Comparison of ENCODE assay signal across 19 mouse cellular contexts in genomic region chr3:138649699-138650098, GRCm38 (mm10).
"Had no signal": no experiment of that assay in that cellular context is flagged by ENCODE, and none has a peak within 500 bp of the region (broad histone marks: within the 10 kb centered on the region; RNA-seq: fewer than 3 reads in every experiment).

No protein-coding gene starts in this region.

- DNase-seq: kidney, adult 2 months; kidney, postnatal 25 days; layer of hippocampus, adult 9-11 months; liver; lung, adult 18-20 months; lung, postnatal 10 days; lung, postnatal 4 days had no signal

- ATAC-seq: intestine, postnatal 0 days; liver, embryonic 12.5 days; midbrain, embryonic 16.5 days had no signal

- H3K9ac ChIP-seq: limb, embryonic 13.5 days; liver, embryonic 12.5 days; liver, embryonic 15.5 days; lung, embryonic 15.5 days; midbrain, embryonic 12.5 days had no signal

- H3K9me3 ChIP-seq: limb, embryonic 10.5 days; liver, embryonic 12.5 days; liver, embryonic 15.5 days; lung, embryonic 15.5 days had no signal

- H3K27me3 ChIP-seq: limb, embryonic 13.5 days; liver, embryonic 12.5 days; liver, embryonic 15.5 days; lung, embryonic 15.5 days; midbrain, embryonic 12.5 days had no signal

- H3K36me3 ChIP-seq: limb, embryonic 10.5 days; limb, embryonic 13.5 days; liver, embryonic 12.5 days; liver, embryonic 15.5 days; lung, embryonic 15.5 days; midbrain, embryonic 12.5 days had no signal

- H3K4me3 ChIP-seq: layer of hippocampus, adult 2 months; limb, embryonic 10.5 days; limb, embryonic 13.5 days; liver, embryonic 12.5 days; liver, embryonic 15.5 days; lung, embryonic 15.5 days; midbrain, embryonic 12.5 days; myocyte had no signal

- H3K4me2 ChIP-seq: limb, embryonic 13.5 days; liver, embryonic 12.5 days; liver, embryonic 15.5 days; lung, embryonic 15.5 days; midbrain, embryonic 12.5 days had no signal

- H3K27ac ChIP-seq: kidney, postnatal 0 days; layer of hippocampus, adult 2 months; limb, embryonic 10.5 days; limb, embryonic 13.5 days; liver, embryonic 12.5 days; liver, embryonic 15.5 days; lung, embryonic 15.5 days; midbrain, embryonic 12.5 days; stomach, postnatal 0 days had no signal
